Mouse (Mus musculus) adrenal gland, postnatal 25 days (tissue): ENCODE results near the gene Nav2. TPM values are rescaled to one million over a fixed set of nuclear protein-coding genes. Genes with fewer than 3 reads are reported as not detected.

ENCODE experiments used
- DNase-seq: peaks from one replicate; pipeline ENCODE4 v3.0.0; 2021; ENCODE audit warnings: mixed read lengths
- total RNA-seq: library from RNA; stranded (reverse); gene quantifications from 2 replicates; pipeline ENCODE4 v1.2.3, GENCODE M21; 2021

Gene Nav2
- total RNA-seq, 1 experiment from 2014 or later = 11.6 TPM

DNA sequence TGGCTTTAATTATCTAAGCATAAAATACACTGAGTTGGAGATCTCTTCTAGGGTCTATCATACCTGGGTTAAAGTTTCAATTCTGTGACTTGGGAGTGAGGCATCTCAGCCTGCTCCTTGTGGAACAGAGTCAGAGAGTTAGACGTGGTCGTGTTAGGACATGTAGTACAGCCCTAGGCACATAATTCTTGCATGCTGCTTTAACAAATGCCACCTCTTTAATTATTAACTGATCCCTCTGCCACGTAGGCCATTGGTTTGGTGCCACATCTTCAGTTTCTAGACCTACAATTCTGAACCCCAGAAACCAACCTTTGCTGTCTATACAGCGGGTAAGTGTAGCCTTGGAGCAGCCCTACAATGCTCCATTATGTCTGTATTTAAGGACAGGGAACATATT lies 381.8 kb downstream of the Nav2 start:
- DNase-seq = no peak

GRCm38 (mm10) chr7:49291208-49291892 lies 382.8 kb downstream of the Nav2 start:
- DNase-seq = no peak

GRCm38 (mm10) chr7:49297148-49297547 lies 388.6 kb downstream of the Nav2 start:
- DNase-seq = no peak

DNA sequence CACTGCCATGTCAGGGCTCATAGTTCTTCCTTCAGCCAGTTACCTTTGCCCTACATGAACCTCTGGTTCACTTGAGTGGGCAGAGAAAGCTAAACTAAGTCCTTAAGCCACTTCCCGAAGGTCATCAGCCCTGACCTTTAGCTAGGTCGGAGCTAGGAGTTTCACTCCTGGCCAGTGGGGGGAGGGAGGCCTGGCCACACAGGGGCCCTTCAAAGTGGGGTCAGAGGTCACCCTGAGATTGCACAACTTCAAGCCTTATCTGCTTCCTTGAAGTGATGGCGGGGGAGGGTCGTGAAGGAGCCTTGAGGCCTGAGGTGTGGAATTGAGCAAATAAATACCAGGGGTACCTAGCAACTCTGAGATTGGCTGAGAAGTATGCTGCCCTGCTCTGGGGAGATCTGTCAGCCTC lies 389.9 kb downstream of the Nav2 start:
- peak; percentile 6 for DNase-seq

- no peak for DNase-seq
These were observed 393.0 kb downstream of the Nav2 start for GRCm38 (mm10) chr7:49301487-49301886.

- DNase-seq = peak; percentile 5
These were observed 395.3 kb downstream of the Nav2 start for GRCm38 (mm10) chr7:49303600-49304411.

DNA sequence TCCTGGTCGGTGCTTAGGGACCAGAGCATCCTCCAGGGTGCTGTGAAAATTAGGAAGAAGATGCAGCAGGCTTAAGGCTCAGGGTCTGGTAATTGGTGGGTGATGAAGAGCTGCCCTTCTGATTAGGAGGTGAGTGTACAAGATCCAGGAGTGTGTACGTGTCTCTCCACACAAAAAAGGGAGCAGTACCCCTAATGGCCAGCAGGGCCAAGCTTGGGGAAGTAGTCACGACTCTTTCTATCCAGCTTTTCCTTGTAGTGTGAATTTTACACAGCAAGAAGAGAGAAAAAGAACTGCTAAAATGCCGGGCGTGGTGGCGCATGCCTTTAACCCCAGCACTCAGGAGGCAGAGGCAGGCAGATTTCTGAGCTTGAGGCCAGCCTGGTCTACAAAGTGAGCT lies 399.2 kb downstream of the Nav2 start:
- no peak for DNase-seq

DNA sequence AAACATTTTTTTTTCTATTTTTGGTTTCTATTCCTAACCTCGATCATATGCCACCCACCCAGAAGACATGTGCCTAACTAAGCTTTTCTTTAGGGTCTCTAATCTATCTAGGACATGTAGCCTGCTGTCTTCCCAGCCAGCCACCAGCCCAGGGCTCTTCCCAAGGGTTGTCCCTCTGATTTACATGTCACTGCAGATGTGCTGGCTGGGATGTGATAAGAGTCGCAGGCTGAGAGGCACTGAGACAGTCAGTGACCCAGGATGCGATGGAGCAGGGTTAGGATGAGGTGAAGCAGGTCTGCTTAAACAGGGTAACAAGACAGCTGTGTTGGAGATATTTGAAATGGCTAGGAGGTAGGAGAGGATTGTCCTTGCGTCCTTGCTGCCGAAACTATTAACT lies 401.2 kb downstream of the Nav2 start:
- no peak for DNase-seq

DNA sequence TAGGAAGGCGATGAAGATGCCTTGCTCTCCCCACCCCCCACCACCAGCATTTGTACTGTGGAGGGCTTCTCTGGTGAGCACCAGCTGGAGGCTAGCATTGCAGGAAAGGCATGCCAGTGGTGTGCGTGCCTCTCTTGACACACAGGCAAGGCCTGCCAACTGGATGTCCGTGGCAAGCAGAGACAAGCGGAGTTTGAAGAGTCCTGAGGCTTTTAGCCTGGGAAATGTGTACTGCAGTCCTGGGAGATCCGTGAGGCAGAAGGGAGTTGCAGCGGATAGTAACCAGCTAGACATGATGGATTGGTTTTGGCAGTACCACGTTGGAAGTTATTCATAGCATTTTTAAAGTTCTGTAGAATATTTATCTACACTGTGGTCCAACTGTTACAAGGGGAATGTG lies 405.4 kb downstream of the Nav2 start:
- peak; percentile 9 for DNase-seq

DNA sequence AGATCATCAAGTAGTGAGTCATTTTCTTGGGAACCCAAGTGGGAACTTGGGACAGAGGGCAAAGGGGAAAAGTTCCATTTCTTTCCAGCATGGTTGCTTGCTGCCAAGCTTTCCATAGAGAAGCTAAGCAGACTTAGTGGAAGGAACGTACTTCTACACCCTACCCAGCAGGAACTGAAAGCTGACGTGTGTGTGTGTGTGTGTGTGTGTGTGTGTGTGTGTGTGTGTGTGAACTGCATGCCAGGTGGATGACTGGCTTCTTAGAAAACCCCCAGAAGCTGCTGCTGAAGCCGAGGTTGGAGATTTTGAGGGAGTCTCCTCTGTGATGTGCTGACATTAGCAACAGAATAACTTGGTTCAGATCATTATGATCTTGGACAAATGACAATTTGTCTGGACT lies 406.5 kb downstream of the Nav2 start:
- no peak for DNase-seq

GRCm38 (mm10) chr7:49316600-49316999 lies 408.1 kb downstream of the Nav2 start:
- no peak for DNase-seq

GRCm38 (mm10) chr7:49318183-49318897 lies 409.8 kb downstream of the Nav2 start:
- no peak for DNase-seq

- DNase-seq = no peak
These were observed 410.4 kb downstream of the Nav2 start for GRCm38 (mm10) chr7:49318898-49319293.

GRCm38 (mm10) chr7:49319981-49320380 lies 411.5 kb downstream of the Nav2 start:
- no peak for DNase-seq

DNA sequence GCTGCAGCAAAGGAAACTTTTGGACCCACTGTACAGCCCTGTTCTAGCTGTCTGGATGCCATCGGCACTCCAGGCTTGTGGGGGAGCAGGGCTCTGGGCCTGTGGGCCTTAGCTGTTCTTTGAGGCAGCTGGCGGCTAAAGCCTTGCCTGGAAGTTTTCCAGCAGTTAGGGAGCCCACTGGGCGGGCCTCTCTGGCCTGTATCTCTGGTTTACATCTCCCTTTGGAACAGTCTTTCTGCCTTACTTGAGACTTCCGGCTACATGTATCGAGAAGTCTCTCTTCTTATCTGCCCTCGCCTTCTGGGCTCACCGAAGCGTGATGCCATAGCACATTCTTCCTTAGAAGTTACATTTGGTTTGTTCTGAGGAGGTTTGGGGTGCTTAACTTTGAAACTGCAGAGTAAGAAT lies 412.6 kb downstream of the Nav2 start:
- no peak for DNase-seq

DNA sequence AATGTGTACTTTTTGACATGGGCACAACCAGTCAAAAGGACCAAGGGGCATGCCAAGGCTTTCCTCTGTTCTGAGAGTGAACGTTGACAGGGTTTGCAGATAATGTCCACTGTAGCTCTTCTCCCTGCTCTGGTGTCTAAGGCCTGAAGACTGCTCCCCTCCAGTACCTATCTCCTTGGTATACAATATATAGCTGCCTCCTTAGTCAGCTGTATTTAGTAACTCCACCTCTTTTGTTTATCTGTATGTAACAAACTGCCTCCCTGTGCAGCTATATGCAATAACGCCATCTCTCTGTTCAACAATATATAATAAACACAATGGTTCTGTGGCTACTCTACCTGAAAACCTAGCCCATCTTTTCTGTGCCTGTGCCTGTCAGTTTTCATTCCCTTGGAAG lies 413.7 kb downstream of the Nav2 start:
- no peak for DNase-seq

DNA sequence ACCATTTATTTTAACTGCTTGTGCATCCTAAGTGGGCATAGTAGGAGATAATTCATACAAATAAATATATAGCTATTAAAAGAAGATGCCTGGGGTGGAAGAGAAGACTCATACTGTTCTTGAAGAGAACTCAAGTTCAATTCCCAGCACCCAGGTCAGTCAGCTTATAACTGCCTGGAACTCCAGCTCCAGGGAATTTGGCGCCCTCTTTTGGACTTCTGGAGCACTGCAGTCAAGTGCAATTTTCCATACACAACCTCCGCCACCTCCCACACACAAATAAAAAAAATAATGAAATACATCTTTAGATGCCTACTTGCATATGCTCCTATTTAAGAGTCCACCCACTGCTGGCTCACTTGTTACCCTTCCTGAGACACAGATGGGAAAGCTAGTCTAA lies 416.1 kb downstream of the Nav2 start:
- no peak for DNase-seq

DNA sequence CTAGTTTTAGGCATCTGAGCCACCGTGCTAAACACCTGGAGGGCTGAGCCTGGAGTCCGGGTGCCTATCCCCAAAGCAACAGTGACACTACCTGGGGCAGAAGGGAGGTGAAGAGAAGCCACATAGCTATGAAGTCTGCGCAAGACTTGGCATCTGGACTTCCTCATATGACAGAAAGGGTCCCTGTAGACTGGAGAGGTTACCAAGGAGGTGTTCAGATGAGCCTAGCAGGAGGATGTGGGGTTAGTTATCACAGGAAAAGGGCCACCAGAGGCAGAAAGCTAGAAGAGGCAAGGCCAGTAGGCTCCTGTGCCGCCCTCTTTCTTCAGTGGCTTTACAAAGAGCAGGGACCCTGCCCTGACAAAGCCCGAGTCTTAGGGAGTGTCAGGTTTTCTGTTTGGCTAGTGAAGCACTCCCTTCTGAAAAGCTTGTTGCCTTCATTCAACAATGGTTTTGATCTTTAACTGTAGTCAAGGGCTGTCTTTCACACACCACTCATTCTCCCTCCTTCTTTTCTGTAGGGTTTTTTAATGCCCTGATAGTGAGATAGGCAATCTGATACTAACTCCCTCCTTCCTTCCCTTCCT lies 417.7 kb downstream of the Nav2 start:
- no peak for DNase-seq

DNA sequence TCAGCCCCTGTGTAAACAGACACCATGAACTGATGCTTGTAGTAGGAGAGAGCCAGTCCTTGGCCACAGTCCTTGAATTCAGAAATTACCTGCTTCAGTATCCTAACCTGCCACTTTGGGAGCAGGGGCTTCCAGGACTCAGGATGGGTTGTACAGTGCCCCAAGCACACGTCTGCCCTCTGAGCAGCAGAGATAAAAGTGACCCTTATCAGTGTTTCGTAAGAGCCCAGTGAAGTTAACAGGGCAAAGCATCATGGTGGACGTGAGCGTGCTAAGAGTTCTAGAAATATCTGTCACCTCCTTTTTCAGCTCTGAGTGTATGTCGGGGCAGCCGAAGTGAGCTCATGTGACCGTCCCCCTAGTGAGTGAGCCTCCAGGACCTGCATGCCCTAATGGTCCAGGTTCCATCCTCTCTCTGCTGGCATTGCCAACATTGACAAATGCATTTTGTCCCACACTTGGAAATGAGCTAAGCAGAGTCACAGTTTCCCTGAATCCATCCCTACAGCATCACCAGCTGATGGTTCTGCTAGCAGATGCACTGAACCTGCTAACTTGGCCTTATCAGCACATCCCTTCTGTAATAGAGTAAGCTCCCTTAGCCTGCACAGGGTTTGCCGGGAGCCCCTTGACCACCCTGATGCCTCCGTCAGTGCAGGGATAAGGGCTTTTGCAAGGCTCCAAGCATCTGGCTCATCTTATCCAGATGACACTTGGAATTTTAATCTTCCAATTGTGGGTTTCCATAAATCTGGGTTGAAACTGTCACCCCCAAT lies 418.6 kb downstream of the Nav2 start:
- DNase-seq = no peak

DNA sequence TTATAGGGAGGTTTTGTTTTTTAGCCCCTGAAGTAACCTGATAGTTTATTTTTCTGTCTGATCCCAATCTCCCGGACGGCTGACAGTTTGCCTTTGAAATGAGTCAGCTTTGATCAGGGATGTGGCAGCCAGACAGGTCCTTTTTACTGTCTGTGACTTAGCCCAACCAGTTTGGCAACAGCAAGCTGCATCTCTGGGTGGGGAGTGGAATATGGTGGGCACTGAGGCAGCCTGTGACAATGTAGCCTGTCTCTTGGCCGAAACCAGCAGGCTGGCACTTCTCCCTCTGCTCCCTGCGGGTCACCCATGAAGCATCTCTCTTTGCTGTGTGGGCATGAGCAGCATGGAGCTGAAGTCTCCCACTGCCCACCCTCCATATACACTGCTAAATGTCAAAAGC lies 421.7 kb downstream of the Nav2 start:
- DNase-seq = no peak

- no peak for DNase-seq
These were observed 423.4 kb downstream of the Nav2 start for GRCm38 (mm10) chr7:49331939-49332338.

DNA sequence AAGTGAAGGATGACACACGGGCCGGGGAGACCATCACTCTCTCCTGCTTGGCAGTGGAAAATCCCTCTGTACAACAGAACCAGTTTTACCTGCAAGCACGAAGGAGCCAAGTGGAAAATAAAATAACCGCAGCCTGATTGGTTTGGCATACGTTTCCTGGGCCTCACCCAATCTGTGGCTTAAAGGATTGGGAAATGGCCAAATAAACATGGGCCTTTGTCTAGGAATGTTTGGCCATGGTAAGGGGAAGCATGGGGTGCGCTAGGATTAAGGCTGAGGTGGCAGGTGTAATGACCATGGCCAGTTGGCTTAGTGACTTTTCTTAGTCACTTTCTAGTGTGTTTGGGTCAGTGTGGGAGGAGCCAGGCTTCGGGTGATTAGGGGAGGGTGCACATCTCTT lies 424.1 kb downstream of the Nav2 start:
- no peak for DNase-seq
